Mouse (Mus musculus): ENCODE measurements around the gene Dyrk1b.

DNA sequence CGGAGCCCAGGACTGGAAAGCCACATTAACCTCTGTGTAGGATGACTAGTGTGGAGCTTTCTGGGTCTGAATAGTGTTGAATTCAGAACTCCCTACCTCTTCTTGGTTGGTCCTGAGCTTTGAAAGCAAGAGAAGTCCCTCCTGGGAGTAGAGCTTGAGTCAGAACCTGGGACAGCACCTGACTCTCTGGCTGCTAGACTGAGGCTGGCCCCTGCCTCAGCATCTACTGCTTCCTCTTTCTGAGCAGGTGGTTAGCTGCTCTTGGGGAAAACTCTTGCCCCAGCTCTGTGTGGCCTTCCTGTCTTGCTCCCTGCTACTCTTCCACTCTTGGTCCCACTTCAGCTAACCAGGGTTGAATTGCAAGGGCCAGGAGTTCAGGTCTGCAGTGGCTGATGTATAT lies 12.6 kb downstream of the Dyrk1b start:
- TF ChIP-seq GATA1 (IDR thresholded peaks at IDR 0.05; ENCODE audit: borderline replicate concordance, low read length), result no peak
- no peak for TF ChIP-seq FLI1 (IDR thresholded peaks at IDR 0.05; ENCODE audit: low read length)

Data from megakaryocyte, embryonic 14.5 days (primary cell).